8 mouse cellular contexts compared by ENCODE assay signal in genomic region chr2:150136435-150136897, GRCm38 (mm10). TPM values are rescaled to one million over a fixed set of nuclear protein-coding genes. Genes with fewer than 3 reads are reported as not detected.
DNase-seq lines count a peak whose midpoint lies in the region; ATAC-seq lines count a peak whose summit lies in the region.

Gene Zfp120, minus strand, starts transcription at chr2:150136708.

- H3K9me3 ChIP-seq in heart, embryonic 10.5 days, result no peaks in the 10 kb centered on the region
- H3K9me3 ChIP-seq in kidney, embryonic 15.5 days (replicated peaks), result no peaks in the 10 kb centered on the region

- WGBS in heart, embryonic 10.5 days, result under 1% methylated on average over 13 of the region's 13 CpGs
- 0% methylated on average over 13 of the region's 13 CpGs for WGBS in kidney, embryonic 15.5 days

- peak within 1 kb of the TSS; percentile 62 for H3K4me2 ChIP-seq in kidney, embryonic 15.5 days

- H3K9ac ChIP-seq in kidney, embryonic 15.5 days, result peak within 1 kb of the TSS; percentile 81

- H3K36me3 ChIP-seq in heart, embryonic 10.5 days, result peaks cover 16% of the 10 kb centered on the region; the same call in 1 of the 2 replicates
- H3K36me3 ChIP-seq in kidney, embryonic 15.5 days, result peaks cover 14% of the 10 kb centered on the region; the same call in 1 of the 2 replicates

- H3K4me3 ChIP-seq in heart, embryonic 10.5 days, result peak within 1 kb of the TSS; percentile 82
- H3K4me3 ChIP-seq in kidney, embryonic 15.5 days (replicated peaks), result peak within 1 kb of the TSS; percentile 84

- ATAC-seq in erythroblast, adult 5-6 weeks (replicated peaks; ENCODE audit: low FRiP score, poor library complexity, severe bottlenecking), result peak; percentile 95
- ATAC-seq in kidney, embryonic 15.5 days (replicated peaks; ENCODE audit: low FRiP score), result peak; percentile 100
- ATAC-seq in monocyte, adult 5-6 weeks (replicated peaks; ENCODE audit: insufficient number of reproducible peaks, low FRiP score, low TSS enrichment, poor library complexity, severe bottlenecking), result peak; percentile 96

- H3K27ac ChIP-seq in heart, embryonic 10.5 days, result peak within 1 kb of the TSS; percentile 88
- H3K27ac ChIP-seq in kidney, embryonic 15.5 days, result peak within 1 kb of the TSS; percentile 86

- DNase-seq in B cell, adult 2 months, result peak; percentile 87 to 89
- DNase-seq in brain, adult 2 months (ENCODE audit: low read depth, low spot score), result peak; percentile 99
- peak; percentile 96 for DNase-seq in heart, embryonic 10.5 days (ENCODE audit: low spot score)
- DNase-seq in liver, result peak; percentile 82
- DNase-seq in spleen, postnatal 4 days (ENCODE audit: low spot score in 2 of 2), result peak; percentile 75 to 82

- H3K4me1 ChIP-seq in heart, embryonic 10.5 days, result peaks cover 7% of the 10 kb centered on the region
- peaks cover 6% of the 10 kb centered on the region for H3K4me1 ChIP-seq in kidney, embryonic 15.5 days

- H3K27me3 ChIP-seq in heart, embryonic 10.5 days (ENCODE audit: insufficient read depth, poor library complexity, severe bottlenecking), result no peaks in the 10 kb centered on the region
- no peaks in the 10 kb centered on the region for H3K27me3 ChIP-seq in kidney, embryonic 15.5 days

RNA-seq across cellular contexts. Expression of gene Zfp120, which starts in this region (rescaled TPM):
- 2.1 and 4.6 TPM in 2 replicates for total RNA-seq in erythroblast, adult 5-6 weeks (2015; ENCODE audit: low replicate concordance)
- total RNA-seq in erythroblast, adult 5-6 weeks (2017; ENCODE audit: low replicate concordance), result 6.4 and 6.8 TPM in 2 replicates
- polyA plus RNA-seq in heart, embryonic 10.5 days (2016; fragmentation: Nextera tagmentation; extraction: Ambion mirVana), result 4.3 and 5.7 TPM in 2 replicates
- 7.2 and 9.0 TPM in 2 replicates for polyA plus RNA-seq in kidney, embryonic 15.5 days (2015; fragmentation: Nextera tagmentation; extraction: Ambion mirVana)
- 31.8 to 42.2 TPM (median 41.0 TPM) in 3 replicates for total RNA-seq in monocyte, adult 5-6 weeks (2017)

Comparison
In these comparisons a context has a peak if more than half of its experiments do, and no peak if none do; other contexts are left out.
1. Peak in every context shown above with its lines: DNase-seq, ATAC-seq, H3K4me3 ChIP-seq and H3K27ac ChIP-seq.